Mouse (Mus musculus): ENCODE data around the gene Hbs1l. TPM values are rescaled to one million over a fixed set of nuclear protein-coding genes. Genes with fewer than 3 reads are reported as not detected.
"Not testable (repeated sequence)": the region's sequence is repeated elsewhere in the genome, so short reads cannot be mapped to it uniquely, and the experiment has no call there.

The Hbs1l gene
- total and polyA plus RNA-seq, 2 experiments from 2014 or later, result 46.5 to 51.0 TPM

GRCm38 (mm10) chr10:21389075-21389474 lies 93.3 kb downstream of the Hbs1l start:
- ATAC-seq (ENCODE audit: insufficient read depth, low read depth), result no peak
- H3K36me3 ChIP-seq (replicated peaks; ENCODE audit: control insufficient read depth, insufficient read depth, low read length), result no peaks in the 10 kb centered on the region

DNA sequence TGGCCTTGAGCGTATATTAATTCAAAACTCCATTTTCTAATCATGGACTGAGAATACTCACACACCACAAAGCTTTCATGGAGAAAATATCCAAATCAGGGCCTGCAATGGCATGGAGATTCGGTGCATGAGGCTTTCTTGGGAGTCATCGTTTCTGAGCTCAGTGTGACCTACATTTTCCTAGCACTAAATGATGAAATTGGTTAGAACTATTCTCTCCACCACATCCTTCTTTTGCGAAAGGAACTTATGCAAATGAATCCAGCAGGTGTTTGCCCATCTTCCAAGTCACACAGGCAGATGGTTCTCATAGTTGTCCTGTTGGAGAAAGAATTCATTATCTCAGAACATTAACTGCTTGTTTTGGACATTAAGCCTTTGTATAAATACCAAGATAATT lies 94.7 kb downstream of the Hbs1l start:
- DNase-seq (ENCODE audit: low spot score), result no peak
- no peak for ATAC-seq (ENCODE audit: insufficient read depth, low read depth)
- no peak overlapping the region for H3K9ac ChIP-seq (replicated peaks; ENCODE audit: low read depth, low read length)
- no peak for TF ChIP-seq EP300 (IDR thresholded peaks at IDR 0.05; ENCODE audit: low read depth)
- no peak for TF ChIP-seq CTCF (IDR thresholded peaks at IDR 0.05; ENCODE audit: low read depth)
- no peak overlapping the region for H3K4me2 ChIP-seq (ENCODE audit: low read depth, low read length)
- H3K9me3 ChIP-seq (replicated peaks; ENCODE audit: control insufficient read depth, low read length), result no peaks in the 10 kb centered on the region
- no peaks in the 10 kb centered on the region for H3K27me3 ChIP-seq (ENCODE audit: control insufficient read depth, insufficient read depth, low read length)
- no peaks in the 10 kb centered on the region for H3K4me1 ChIP-seq (ENCODE audit: control insufficient read depth, insufficient read depth)
- no peak overlapping the region for H3K4me3 ChIP-seq (ENCODE audit: low read depth, low read length)
- no peak overlapping the region for H3K27ac ChIP-seq (ENCODE audit: low read depth)
- H3K36me3 ChIP-seq (replicated peaks; ENCODE audit: control insufficient read depth, insufficient read depth, low read length), result no peaks in the 10 kb centered on the region
- 87% methylated on average over 4 of the region's 4 CpGs for WGBS

More at GRCm38 (mm10) chr10:21389075-21389474, 93.3 kb downstream of the Hbs1l start:
- TF ChIP-seq CTCF (IDR thresholded peaks at IDR 0.05; ENCODE audit: low read depth) (no peak), EP300 (IDR thresholded peaks at IDR 0.05; ENCODE audit: low read depth) (no peak)
- Histone ChIP-seq H3K4me2 (ENCODE audit: low read depth, low read length) (no peak overlapping the region), H3K9ac (replicated peaks; ENCODE audit: low read depth, low read length) (no peak overlapping the region), H3K27me3 (ENCODE audit: control insufficient read depth, insufficient read depth, low read length) (no peaks in the 10 kb centered on the region), H3K9me3 (replicated peaks; ENCODE audit: control insufficient read depth, low read length) (no peaks in the 10 kb centered on the region), H3K27ac (ENCODE audit: low read depth) (no peak overlapping the region), H3K4me1 (ENCODE audit: control insufficient read depth, insufficient read depth) (no peaks in the 10 kb centered on the region), H3K4me3 (ENCODE audit: low read depth, low read length) (no peak overlapping the region)
- 81% methylated on average over 11 of the region's 11 CpGs for WGBS
- no peak for DNase-seq (ENCODE audit: low spot score)

DNA sequence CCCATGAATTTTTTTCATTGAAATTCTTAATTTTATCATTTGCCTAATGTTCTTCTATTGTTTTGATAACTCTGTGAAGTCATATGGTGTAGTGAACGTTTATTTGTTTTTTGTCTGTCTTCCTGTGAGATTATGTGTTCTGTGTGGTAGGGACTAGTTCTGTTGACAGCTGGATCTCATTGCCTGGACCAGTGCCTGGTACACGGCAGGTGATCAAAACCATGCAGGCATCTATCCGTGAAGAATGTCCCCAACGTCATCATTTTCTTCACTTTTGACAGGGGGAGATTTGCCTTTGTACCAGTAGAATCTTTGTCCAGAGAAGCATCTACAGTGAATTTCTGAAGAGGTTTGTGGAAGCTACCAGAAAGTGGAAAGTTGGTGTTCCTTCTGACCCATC lies 95.5 kb downstream of the Hbs1l start:
- DNase-seq (ENCODE audit: low spot score) (no peak), ATAC-seq (ENCODE audit: insufficient read depth, low read depth) (no peak)
- no peak overlapping the region for H3K4me3 ChIP-seq (ENCODE audit: low read depth, low read length)
- WGBS, result 48% methylated on average over 4 of the region's 4 CpGs
- no peak overlapping the region for H3K4me2 ChIP-seq (ENCODE audit: low read depth, low read length)
- H3K9me3 ChIP-seq (replicated peaks; ENCODE audit: control insufficient read depth, low read length), result no peaks in the 10 kb centered on the region
- TF ChIP-seq CTCF (IDR thresholded peaks at IDR 0.05; ENCODE audit: low read depth) (no peak), EP300 (IDR thresholded peaks at IDR 0.05; ENCODE audit: low read depth) (no peak)
- no peak overlapping the region for H3K9ac ChIP-seq (replicated peaks; ENCODE audit: low read depth, low read length)
- H3K36me3 ChIP-seq (replicated peaks; ENCODE audit: control insufficient read depth, insufficient read depth, low read length), result no peaks in the 10 kb centered on the region
- no peaks in the 10 kb centered on the region for H3K27me3 ChIP-seq (ENCODE audit: control insufficient read depth, insufficient read depth, low read length)
- no peak overlapping the region for H3K27ac ChIP-seq (ENCODE audit: low read depth)
- no peaks in the 10 kb centered on the region for H3K4me1 ChIP-seq (ENCODE audit: control insufficient read depth, insufficient read depth)

GRCm38 (mm10) chr10:21393390-21393789 lies 97.6 kb downstream of the Hbs1l start:
- H3K4me3 ChIP-seq (ENCODE audit: low read depth, low read length), result no peak overlapping the region
- ATAC-seq (ENCODE audit: insufficient read depth, low read depth) (no peak), DNase-seq (ENCODE audit: low spot score) (no peak)
- 0 out of 2 replicates have a peak, but pooled peaks cover 3% of the 10 kb centered on the region for H3K27me3 ChIP-seq (ENCODE audit: control insufficient read depth, insufficient read depth, low read length)
- H3K9ac ChIP-seq (replicated peaks; ENCODE audit: low read depth, low read length), result no peak overlapping the region
- H3K9me3 ChIP-seq (replicated peaks; ENCODE audit: control insufficient read depth, low read length), result no peaks in the 10 kb centered on the region
- no peak overlapping the region for H3K4me2 ChIP-seq (ENCODE audit: low read depth, low read length)
- TF ChIP-seq CTCF (IDR thresholded peaks at IDR 0.05; ENCODE audit: low read depth) (no peak), EP300 (IDR thresholded peaks at IDR 0.05; ENCODE audit: low read depth) (no peak)
- H3K4me1 ChIP-seq (ENCODE audit: control insufficient read depth, insufficient read depth), result no peaks in the 10 kb centered on the region
- H3K36me3 ChIP-seq (replicated peaks; ENCODE audit: control insufficient read depth, insufficient read depth, low read length), result no peaks in the 10 kb centered on the region
- WGBS, result 63% methylated on average over 2 of the region's 2 CpGs
- H3K27ac ChIP-seq (ENCODE audit: low read depth), result no peak overlapping the region

- H3K9ac ChIP-seq (replicated peaks; ENCODE audit: low read depth, low read length), result no peak overlapping the region
- no peak for TF ChIP-seq CTCF (IDR thresholded peaks at IDR 0.05; ENCODE audit: low read depth)
- TF ChIP-seq EP300 (IDR thresholded peaks at IDR 0.05; ENCODE audit: low read depth), result no peak
- DNase-seq (ENCODE audit: low spot score), result no peak
- H3K4me2 ChIP-seq (ENCODE audit: low read depth, low read length), result no peak overlapping the region
- H3K4me3 ChIP-seq (ENCODE audit: low read depth, low read length), result no peak overlapping the region
- H3K27ac ChIP-seq (ENCODE audit: low read depth), result no peak overlapping the region
- ATAC-seq (ENCODE audit: insufficient read depth, low read depth), result no peak
- no peaks in the 10 kb centered on the region for H3K36me3 ChIP-seq (replicated peaks; ENCODE audit: control insufficient read depth, insufficient read depth, low read length)
- no peaks in the 10 kb centered on the region for H3K9me3 ChIP-seq (replicated peaks; ENCODE audit: control insufficient read depth, low read length)
- H3K4me1 ChIP-seq (ENCODE audit: control insufficient read depth, insufficient read depth), result peaks cover 15% of the 10 kb centered on the region
- 0 out of 2 replicates have a peak, but pooled peaks cover 3% of the 10 kb centered on the region for H3K27me3 ChIP-seq (ENCODE audit: control insufficient read depth, insufficient read depth, low read length)
- WGBS, result 55% methylated on average over 14 of the region's 14 CpGs
Measured at GRCm38 (mm10) chr10:21395426-21396139, 99.8 kb downstream of the Hbs1l start.

GRCm38 (mm10) chr10:21398873-21399425 lies 103.2 kb downstream of the Hbs1l start:
- DNase-seq (ENCODE audit: low spot score); H3K9ac ChIP-seq (replicated peaks; ENCODE audit: low read depth, low read length); H3K4me3 ChIP-seq (ENCODE audit: low read depth, low read length); ATAC-seq (ENCODE audit: insufficient read depth, low read depth); H3K4me2 ChIP-seq (ENCODE audit: low read depth, low read length); H3K36me3 ChIP-seq (replicated peaks; ENCODE audit: control insufficient read depth, insufficient read depth, low read length); H3K9me3 ChIP-seq (replicated peaks; ENCODE audit: control insufficient read depth, low read length); H3K27me3 ChIP-seq (ENCODE audit: control insufficient read depth, insufficient read depth, low read length); H3K27ac ChIP-seq (ENCODE audit: low read depth): not testable (repeated sequence)
- WGBS, result 64% methylated on average over 6 of the region's 6 CpGs
- H3K4me1 ChIP-seq (ENCODE audit: control insufficient read depth, insufficient read depth), result peaks cover 25% of the 10 kb centered on the region
